Mouse (Mus musculus): ENCODE results near the gene Npy1r. TPM values are rescaled to one million over a fixed set of nuclear protein-coding genes. Genes with fewer than 3 reads are reported as not detected.

Gene Npy1r
- polyA plus RNA-seq (2016; fragmentation: Nextera tagmentation; extraction: Ambion mirVana) = 3.4 and 4.8 TPM in 2 replicates

GRCm38 (mm10) chr8:66696970-66697843 lies at the start of gene Npy1r:
Npy1r (plus strand) TSS chr8:66697192.
- WGBS = 2% methylated on average over 30 of the region's 30 CpGs
- Histone ChIP-seq H3K4me1 (no peaks in the 10 kb centered on the region), H3K9me3 (no peaks in the 10 kb centered on the region), H3K36me3 (no peaks in the 10 kb centered on the region), H3K27me3 (replicated peaks) (no peaks in the 10 kb centered on the region; the same call in 1 of the 2 replicates), H3K9ac (no peak within 1 kb of the TSS), H3K4me3 (peak within 1 kb of the TSS; percentile 29), H3K27ac (no peak within 1 kb of the TSS), H3K4me2 (replicated peaks) (peak within 1 kb of the TSS; percentile 62)
- ATAC-seq (ENCODE audit: low FRiP score, low read depth) = peak; percentile 78

DNA sequence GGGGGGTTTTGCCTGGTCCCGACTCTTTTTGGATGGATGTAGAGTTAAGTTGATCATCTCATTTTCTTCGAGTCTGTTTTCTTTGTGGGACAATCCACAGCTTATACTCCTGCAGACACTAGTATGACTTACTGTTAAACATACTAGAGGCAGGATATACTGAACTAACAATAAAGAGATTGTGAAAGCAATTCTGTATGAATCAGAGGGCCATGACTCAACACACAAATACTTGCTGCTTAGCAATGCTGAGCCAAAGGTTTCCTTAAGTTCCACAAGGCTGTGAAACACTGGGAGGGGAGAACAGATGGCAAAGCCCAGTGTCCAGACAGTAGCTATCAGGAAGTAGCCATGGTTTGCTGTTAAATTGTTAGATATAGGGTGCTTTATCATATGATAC lies 15.7 kb upstream of the Npy1r start:
- no peak overlapping the region for H3K9ac ChIP-seq
- ATAC-seq (ENCODE audit: low FRiP score, low read depth) = no peak
- H3K4me2 ChIP-seq (replicated peaks) = no peak overlapping the region
- no peaks in the 10 kb centered on the region for H3K4me1 ChIP-seq
- no peaks in the 10 kb centered on the region for H3K9me3 ChIP-seq
- H3K4me3 ChIP-seq = no peak overlapping the region
- H3K27ac ChIP-seq = no peak overlapping the region
- 92% methylated on average over 2 of the region's 2 CpGs for WGBS
- H3K27me3 ChIP-seq (replicated peaks) = no peaks in the 10 kb centered on the region
- no peaks in the 10 kb centered on the region for H3K36me3 ChIP-seq

DNA sequence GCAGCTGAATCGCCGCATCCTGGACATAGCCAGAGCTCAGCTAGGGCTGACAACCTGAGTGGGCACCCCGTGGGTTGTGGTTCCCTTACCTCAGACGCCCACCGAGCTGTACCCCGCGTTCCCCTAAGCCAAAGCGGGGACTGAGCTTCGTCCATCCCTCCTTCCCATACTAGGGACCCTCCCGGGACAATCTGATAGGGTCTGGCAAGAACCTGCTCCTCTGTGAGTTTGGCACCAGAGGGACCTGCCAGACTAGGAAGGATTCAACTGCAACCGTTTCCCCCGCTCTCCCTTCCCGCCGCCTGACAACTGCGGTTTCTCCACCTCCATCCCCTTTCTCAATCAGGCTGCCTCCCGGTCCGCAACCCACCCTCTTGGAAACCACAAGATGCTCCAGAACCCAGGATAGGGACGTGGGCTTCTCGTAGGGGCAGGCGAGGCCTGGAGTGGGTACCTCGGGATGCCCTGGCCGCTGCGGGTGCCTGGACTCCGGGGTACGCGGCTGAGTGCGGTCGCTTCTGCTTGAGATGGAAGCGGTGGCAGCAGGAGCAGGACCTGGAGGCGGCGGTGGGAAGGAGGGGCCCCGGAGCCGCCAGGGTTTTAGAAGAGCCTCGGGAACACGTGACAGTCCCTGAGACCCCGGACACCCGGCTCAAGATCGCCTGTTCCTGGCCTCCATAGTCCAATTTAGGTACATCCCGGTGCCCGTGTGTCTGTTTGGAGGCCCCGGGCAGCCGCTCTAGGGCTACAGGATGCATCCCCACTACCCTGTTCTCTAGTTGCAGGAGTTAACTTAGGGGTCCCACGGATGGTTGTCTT lies 9.3 kb upstream of the Npy1r start, which contains the start of gene Npy5r:
TSS of gene Npy5r (minus strand) at position 618 of the 819 bp plus-strand sequence.
- H3K36me3 ChIP-seq = no peaks in the 10 kb centered on the region
- WGBS = 2% methylated on average over 43 of the region's 43 CpGs
- H3K9me3 ChIP-seq = no peaks in the 10 kb centered on the region
- H3K4me3 ChIP-seq = peak within 1 kb of the TSS; percentile 44
- peaks cover 10% of the 10 kb centered on the region for H3K27me3 ChIP-seq (replicated peaks)
- H3K4me2 ChIP-seq (replicated peaks) = peak within 1 kb of the TSS; percentile 94
- H3K9ac ChIP-seq = peak within 1 kb of the TSS; percentile 62
- H3K4me1 ChIP-seq = 0 out of 2 replicates have a peak, but pooled peaks cover 4% of the 10 kb centered on the region
- ATAC-seq (ENCODE audit: low FRiP score, low read depth) = peak; percentile 77
- no peak within 1 kb of the TSS for H3K27ac ChIP-seq

DNA sequence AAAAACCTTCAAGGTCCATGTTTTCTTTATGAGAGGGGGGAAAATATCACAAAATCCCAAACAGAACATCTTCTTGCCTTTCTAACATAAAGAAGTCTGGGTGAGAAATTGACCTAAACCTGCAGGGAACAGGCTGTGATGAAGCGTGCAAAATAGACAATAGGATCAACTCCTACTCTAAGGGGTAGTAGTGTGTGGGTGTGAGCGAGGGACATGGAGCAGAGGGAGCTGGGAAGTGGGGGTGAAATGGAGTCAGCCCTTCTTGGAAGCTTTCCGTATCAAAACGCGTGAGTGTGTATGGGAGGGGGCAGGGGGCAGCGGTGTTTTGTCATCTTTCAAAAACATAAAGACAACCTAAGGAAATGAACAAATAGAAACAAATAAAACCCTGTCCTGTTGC lies 8.6 kb upstream of the Npy1r start:
- Histone ChIP-seq H3K27ac (no peak overlapping the region), H3K9me3 (no peaks in the 10 kb centered on the region), H3K4me3 (no peak overlapping the region), H3K4me1 (0 out of 2 replicates have a peak, but pooled peaks cover 4% of the 10 kb centered on the region), H3K27me3 (replicated peaks) (peaks cover 10% of the 10 kb centered on the region), H3K36me3 (no peaks in the 10 kb centered on the region), H3K9ac (peak overlapping the region; percentile 62; the same call in 1 of the 2 replicates), H3K4me2 (replicated peaks) (peak overlapping the region; percentile 94)
- ATAC-seq (ENCODE audit: low FRiP score, low read depth) = peak; percentile 51; the same call in 1 of the 2 replicates
- 52% methylated on average over 6 of the region's 6 CpGs for WGBS

- Histone ChIP-seq H3K4me2 (replicated peaks) (no peak overlapping the region), H3K36me3 (no peaks in the 10 kb centered on the region), H3K27ac (no peak overlapping the region), H3K4me3 (no peak overlapping the region), H3K4me1 (0 out of 2 replicates have a peak, but pooled peaks cover 4% of the 10 kb centered on the region), H3K9ac (no peak overlapping the region), H3K27me3 (replicated peaks) (peaks cover 10% of the 10 kb centered on the region), H3K9me3 (no peaks in the 10 kb centered on the region)
- ATAC-seq (ENCODE audit: low FRiP score, low read depth) = no peak
- WGBS = 60% methylated on average over 4 of the region's 4 CpGs
Observed at GRCm38 (mm10) chr8:66688799-66689198, 8.2 kb upstream of the Npy1r start.

- Histone ChIP-seq H3K9ac (no peak overlapping the region), H3K36me3 (no peaks in the 10 kb centered on the region), H3K4me1 (0 out of 2 replicates have a peak, but pooled peaks cover 4% of the 10 kb centered on the region), H3K4me3 (no peak overlapping the region), H3K4me2 (replicated peaks) (no peak overlapping the region), H3K9me3 (no peaks in the 10 kb centered on the region), H3K27me3 (replicated peaks) (peaks cover 10% of the 10 kb centered on the region), H3K27ac (no peak overlapping the region)
- 0 out of 2 replicates have a peak, but pooled peaks have one; percentile 42 for ATAC-seq (ENCODE audit: low FRiP score, low read depth)
- WGBS = 67% methylated on average over 5 of the region's 5 CpGs
Observed at GRCm38 (mm10) chr8:66690402-66690801, 6.6 kb upstream of the Npy1r start.

DNA sequence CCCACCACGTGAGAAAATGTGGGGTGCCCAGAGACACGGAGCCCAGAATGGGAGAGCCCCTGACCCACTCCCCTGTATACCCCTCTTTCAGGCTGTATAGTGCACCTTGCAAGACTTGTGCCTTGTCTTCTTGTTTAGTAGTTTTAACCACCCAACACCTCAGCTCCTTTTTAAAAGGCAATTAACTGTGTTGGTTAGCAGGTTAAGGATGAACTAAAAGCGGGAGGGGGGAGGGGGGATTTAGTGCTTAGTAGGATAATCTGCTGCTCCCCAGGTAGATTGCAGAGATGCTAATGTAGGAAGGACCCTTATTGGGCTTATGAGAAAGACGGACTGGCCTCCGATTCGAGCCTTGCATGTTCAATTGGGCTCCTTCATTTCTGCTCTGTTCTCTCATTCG lies 1.0 kb downstream of the Npy1r start:
- peak overlapping the region; percentile 29 for H3K4me3 ChIP-seq
- peak overlapping the region; percentile 62 for H3K4me2 ChIP-seq (replicated peaks)
- H3K9ac ChIP-seq = no peak overlapping the region
- no peak overlapping the region for H3K27ac ChIP-seq
- H3K4me1 ChIP-seq = no peaks in the 10 kb centered on the region
- H3K27me3 ChIP-seq (replicated peaks) = no peaks in the 10 kb centered on the region; the same call in 1 of the 2 replicates
- under 1% methylated on average over 7 of the region's 7 CpGs for WGBS
- no peaks in the 10 kb centered on the region for H3K36me3 ChIP-seq
- H3K9me3 ChIP-seq = no peaks in the 10 kb centered on the region
- 0 out of 2 replicates have a peak, but pooled peaks have one; percentile 15 for ATAC-seq (ENCODE audit: low FRiP score, low read depth)

DNA sequence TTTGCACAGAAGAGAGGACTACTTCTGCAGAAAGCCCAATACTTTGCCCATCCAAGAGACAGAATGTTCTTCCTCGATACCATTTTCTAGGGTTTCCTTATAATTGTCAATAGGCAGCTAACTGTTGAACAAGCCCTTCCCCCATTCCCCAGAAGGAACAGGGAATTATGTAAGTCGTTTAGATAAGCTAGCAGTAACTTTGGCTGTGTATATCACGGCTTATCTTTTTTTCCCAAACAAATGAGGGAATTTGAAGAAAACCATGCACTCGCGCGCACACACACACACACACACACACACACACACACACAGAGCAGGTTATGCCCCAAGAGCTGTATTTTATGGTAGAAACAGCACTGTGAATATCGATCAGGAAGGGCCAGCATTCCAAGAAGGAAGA lies 1.8 kb downstream of the Npy1r start:
- Histone ChIP-seq H3K36me3 (no peaks in the 10 kb centered on the region), H3K9ac (no peak overlapping the region), H3K27ac (no peak overlapping the region), H3K9me3 (no peaks in the 10 kb centered on the region), H3K4me2 (replicated peaks) (peak overlapping the region; percentile 62), H3K27me3 (replicated peaks) (no peaks in the 10 kb centered on the region; the same call in 1 of the 2 replicates), H3K4me3 (no peak overlapping the region), H3K4me1 (no peaks in the 10 kb centered on the region)
- no peak for ATAC-seq (ENCODE audit: low FRiP score, low read depth)
- 77% methylated on average over 7 of the region's 7 CpGs for WGBS

GRCm38 (mm10) chr8:66714324-66714975 lies 17.5 kb downstream of the Npy1r start:
- 84% methylated on average over 7 of the region's 7 CpGs for WGBS
- no peak for ATAC-seq (ENCODE audit: low FRiP score, low read depth)

GRCm38 (mm10) chr8:66722835-66723234 lies 25.8 kb downstream of the Npy1r start:
- Histone ChIP-seq H3K4me3 (no peak overlapping the region), H3K4me2 (replicated peaks) (no peak overlapping the region), H3K9ac (no peak overlapping the region), H3K36me3 (no peaks in the 10 kb centered on the region), H3K27ac (no peak overlapping the region), H3K9me3 (no peaks in the 10 kb centered on the region), H3K27me3 (replicated peaks) (no peaks in the 10 kb centered on the region), H3K4me1 (no peaks in the 10 kb centered on the region)
- no peak for ATAC-seq (ENCODE audit: low FRiP score, low read depth)
- WGBS = 84% methylated on average over 2 of the region's 2 CpGs

More at GRCm38 (mm10) chr8:66714324-66714975, 17.5 kb downstream of the Npy1r start:
- H3K4me2 ChIP-seq (replicated peaks) = no peak overlapping the region
- H3K36me3 ChIP-seq = no peaks in the 10 kb centered on the region
- no peak overlapping the region for H3K27ac ChIP-seq
- H3K9me3 ChIP-seq = no peaks in the 10 kb centered on the region
- H3K9ac ChIP-seq = no peak overlapping the region
- H3K4me3 ChIP-seq = no peak overlapping the region
- no peaks in the 10 kb centered on the region for H3K4me1 ChIP-seq
- H3K27me3 ChIP-seq (replicated peaks) = no peaks in the 10 kb centered on the region

DNA sequence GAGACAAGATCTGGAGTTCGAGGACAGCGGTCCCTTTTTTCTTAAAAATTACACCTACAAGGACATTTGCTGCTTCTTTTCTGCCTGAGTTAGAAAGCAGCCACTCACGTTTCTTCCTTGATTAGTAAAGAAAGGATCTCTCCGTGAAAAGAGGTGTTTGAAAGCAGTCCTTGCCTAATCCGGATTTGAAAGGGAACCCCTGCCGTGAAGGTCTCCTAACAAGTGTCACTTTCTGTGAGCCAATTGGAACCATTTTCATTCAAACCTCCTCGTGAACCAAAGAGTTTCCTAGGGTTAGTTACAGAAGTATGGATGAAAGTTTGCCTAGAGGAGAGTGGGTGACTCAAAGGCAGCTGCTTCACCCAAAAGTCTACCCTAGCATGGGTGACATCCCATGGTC lies 32.5 kb downstream of the Npy1r start:
- Histone ChIP-seq H3K27ac (no peak overlapping the region), H3K9me3 (no peaks in the 10 kb centered on the region), H3K4me3 (no peak overlapping the region), H3K36me3 (no peaks in the 10 kb centered on the region), H3K4me2 (replicated peaks) (no peak overlapping the region), H3K27me3 (replicated peaks) (no peaks in the 10 kb centered on the region), H3K4me1 (no peaks in the 10 kb centered on the region), H3K9ac (no peak overlapping the region)
- 36% methylated on average over 7 of the region's 7 CpGs for WGBS
- no peak for ATAC-seq (ENCODE audit: low FRiP score, low read depth)
